Mouse (Mus musculus): ENCODE measurements around the gene Lias. TPM values are rescaled to one million over a fixed set of nuclear protein-coding genes. Genes with fewer than 3 reads are reported as not detected.
A peak's percentile ranks its signal among the peaks of the same experiment; 100 is the strongest.

The Lias gene
- polyA plus RNA-seq, 1 experiment from 2014 or later: 68.9 TPM

- 6% methylated on average over 15 of the region's 15 CpGs for WGBS
- H3K4me1 ChIP-seq: peaks cover 26% of the 10 kb centered on the region
- H3K4me3 ChIP-seq: peak overlapping the region; percentile 87
- H3K9me3 ChIP-seq: no peaks in the 10 kb centered on the region
- no peaks in the 10 kb centered on the region for H3K27me3 ChIP-seq (ENCODE audit: poor library complexity, severe bottlenecking)
- H3K36me3 ChIP-seq (replicated peaks): 0 out of 2 replicates have a peak, but pooled peaks cover 2% of the 10 kb centered on the region
- DNase-seq (ENCODE audit: extremely low spot score, low spot score): no peak
- peak overlapping the region; percentile 85 for H3K27ac ChIP-seq
These were observed 43.4 kb downstream of the Lias start for GRCm38 (mm10) chr5:65434471-65435362.

GRCm38 (mm10) chr5:65435363-65435805, 44.1 kb downstream of the Lias start:
- Histone ChIP-seq H3K9me3 (no peaks in the 10 kb centered on the region), H3K4me3 (peak overlapping the region; percentile 87), H3K4me1 (peaks cover 26% of the 10 kb centered on the region), H3K36me3 (replicated peaks) (0 out of 2 replicates have a peak, but pooled peaks cover 2% of the 10 kb centered on the region), H3K27ac (peak overlapping the region; percentile 85), H3K27me3 (ENCODE audit: poor library complexity, severe bottlenecking) (no peaks in the 10 kb centered on the region)
- no peak for DNase-seq (ENCODE audit: extremely low spot score, low spot score)
- under 1% methylated on average over 47 of the region's 47 CpGs for WGBS

- no peaks in the 10 kb centered on the region for H3K9me3 ChIP-seq
- under 1% methylated on average over 51 of the region's 51 CpGs for WGBS
- peak within 1 kb of the TSS; percentile 87 for H3K4me3 ChIP-seq
- H3K4me1 ChIP-seq: peaks cover 26% of the 10 kb centered on the region
- no peaks in the 10 kb centered on the region for H3K36me3 ChIP-seq (replicated peaks)
- H3K27ac ChIP-seq: peak within 1 kb of the TSS; percentile 85
- no peaks in the 10 kb centered on the region for H3K27me3 ChIP-seq (ENCODE audit: poor library complexity, severe bottlenecking)
- peak; percentile 95 for DNase-seq (ENCODE audit: extremely low spot score, low spot score)
These were observed 44.7 kb downstream of the Lias start, which contains the start of gene Ugdh for GRCm38 (mm10) chr5:65435806-65436561. TSS of gene Ugdh (minus strand) at chr5:65435949.

DNA sequence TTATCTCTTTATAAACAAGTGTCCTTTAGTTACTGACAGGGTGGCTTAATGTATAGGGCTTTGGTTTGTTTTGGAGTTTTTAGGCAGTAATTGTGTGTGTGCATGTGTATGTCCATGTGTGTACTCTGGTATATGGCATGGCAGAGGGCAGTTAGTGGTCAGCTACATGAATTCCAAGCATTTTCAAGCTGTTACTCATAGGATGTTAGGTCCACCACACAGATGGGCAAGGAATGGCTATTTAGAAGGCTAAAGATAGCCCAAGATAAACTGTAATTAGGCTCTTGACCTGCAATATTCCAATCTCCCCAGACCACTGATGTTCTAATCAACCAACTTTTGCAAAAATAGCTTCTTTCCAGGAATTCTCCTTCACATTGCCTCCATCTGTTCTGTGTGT, 46.7 kb downstream of the Lias start:
- Histone ChIP-seq H3K4me3 (no peak overlapping the region), H3K27me3 (ENCODE audit: poor library complexity, severe bottlenecking) (no peaks in the 10 kb centered on the region), H3K4me1 (peaks cover 26% of the 10 kb centered on the region), H3K27ac (no peak overlapping the region), H3K9me3 (no peaks in the 10 kb centered on the region), H3K36me3 (replicated peaks) (no peaks in the 10 kb centered on the region)
- no peak for DNase-seq (ENCODE audit: extremely low spot score, low spot score)

GRCm38 (mm10) chr5:65444981-65445380, 53.7 kb downstream of the Lias start:
- DNase-seq (ENCODE audit: extremely low spot score, low spot score): no peak
- Histone ChIP-seq H3K4me1 (no peaks in the 10 kb centered on the region), H3K9me3 (no peaks in the 10 kb centered on the region), H3K27me3 (ENCODE audit: poor library complexity, severe bottlenecking) (no peaks in the 10 kb centered on the region), H3K27ac (no peak overlapping the region), H3K4me3 (no peak overlapping the region), H3K36me3 (replicated peaks) (no peaks in the 10 kb centered on the region)
- 74% methylated on average over 3 of the region's 6 CpGs for WGBS

DNA sequence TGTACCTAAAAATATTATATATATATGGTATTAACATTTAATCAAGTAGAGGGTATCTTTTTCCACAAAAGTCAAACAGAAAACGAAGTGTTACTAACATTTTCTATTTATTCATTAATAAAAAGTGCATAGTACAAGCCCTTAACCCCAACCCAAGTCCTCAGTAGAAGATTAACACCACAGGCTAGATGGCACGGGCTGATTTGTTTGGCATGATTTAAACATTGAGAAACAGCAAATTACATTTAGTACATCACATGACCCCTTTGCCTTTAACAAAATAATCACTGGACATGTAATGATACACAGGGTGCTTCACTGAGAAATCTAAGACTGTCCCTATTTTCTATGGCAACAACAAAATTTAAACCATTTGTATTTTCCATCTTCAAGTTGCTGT, 55.5 kb downstream of the Lias start:
- H3K4me1 ChIP-seq: no peaks in the 10 kb centered on the region
- no peak overlapping the region for H3K4me3 ChIP-seq
- WGBS: 83% methylated on average over 2 of the region's 2 CpGs
- H3K27ac ChIP-seq: no peak overlapping the region
- no peaks in the 10 kb centered on the region for H3K9me3 ChIP-seq
- DNase-seq (ENCODE audit: extremely low spot score, low spot score): no peak
- H3K36me3 ChIP-seq (replicated peaks): 0 out of 2 replicates have a peak, but pooled peaks cover 5% of the 10 kb centered on the region
- no peaks in the 10 kb centered on the region for H3K27me3 ChIP-seq (ENCODE audit: poor library complexity, severe bottlenecking)

GRCm38 (mm10) chr5:65447826-65448225, 56.5 kb downstream of the Lias start:
- no peak for DNase-seq (ENCODE audit: extremely low spot score, low spot score)
- no peak overlapping the region for H3K4me3 ChIP-seq
- H3K27ac ChIP-seq: no peak overlapping the region
- H3K4me1 ChIP-seq: no peaks in the 10 kb centered on the region
- 0 out of 2 replicates have a peak, but pooled peaks cover 5% of the 10 kb centered on the region for H3K36me3 ChIP-seq (replicated peaks)
- WGBS: 82% methylated on average over 2 of the region's 2 CpGs
- H3K9me3 ChIP-seq: no peaks in the 10 kb centered on the region
- no peaks in the 10 kb centered on the region for H3K27me3 ChIP-seq (ENCODE audit: poor library complexity, severe bottlenecking)

DNA sequence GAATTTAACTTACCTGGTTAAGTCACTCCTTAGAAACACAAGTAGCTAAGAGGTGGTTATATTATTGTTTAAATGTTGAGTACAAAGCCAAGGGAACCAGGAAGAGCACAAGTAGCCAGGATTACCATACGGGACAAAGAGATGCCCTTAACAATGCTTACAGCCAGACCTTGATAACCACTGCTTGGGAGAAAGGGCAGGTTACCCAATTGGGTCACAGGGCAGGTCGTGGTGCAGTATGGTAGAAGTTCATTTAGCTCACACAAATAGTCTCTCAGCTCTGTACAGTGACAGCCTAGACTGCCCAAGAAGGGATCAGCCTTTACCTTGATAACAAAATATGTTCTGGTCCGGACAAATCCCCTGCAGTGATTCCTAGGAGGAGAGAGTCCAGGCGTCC, 57.6 kb downstream of the Lias start:
- Histone ChIP-seq H3K27me3 (ENCODE audit: poor library complexity, severe bottlenecking) (no peaks in the 10 kb centered on the region), H3K4me1 (no peaks in the 10 kb centered on the region), H3K27ac (no peak overlapping the region), H3K36me3 (replicated peaks) (0 out of 2 replicates have a peak, but pooled peaks cover 5% of the 10 kb centered on the region), H3K9me3 (no peaks in the 10 kb centered on the region), H3K4me3 (no peak overlapping the region)
- no peak for DNase-seq (ENCODE audit: extremely low spot score, low spot score)
- WGBS: 83% methylated on average over 4 of the region's 4 CpGs

DNA sequence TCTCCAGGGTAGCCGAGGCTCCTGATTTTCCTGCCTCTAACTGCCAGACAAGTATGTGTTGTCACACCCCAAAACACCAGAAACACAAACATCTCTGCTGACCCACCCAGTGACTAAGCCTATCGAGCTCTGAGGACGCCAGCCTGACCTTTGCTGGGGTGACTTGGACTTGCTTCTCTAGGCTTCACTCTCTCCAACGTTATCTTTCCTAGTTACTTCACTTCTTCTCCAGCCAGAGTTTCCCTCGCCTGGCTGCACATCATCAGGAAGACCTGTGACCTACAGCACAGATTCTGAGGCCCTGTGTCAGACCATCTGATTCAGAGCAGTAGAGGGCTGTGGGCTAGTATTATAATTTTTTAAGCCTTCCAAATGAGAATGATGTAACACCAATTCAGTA, 63.5 kb downstream of the Lias start:
- Histone ChIP-seq H3K4me3 (no peak overlapping the region), H3K4me1 (peaks cover 7% of the 10 kb centered on the region; the same call in 1 of the 2 replicates), H3K9me3 (no peaks in the 10 kb centered on the region), H3K27ac (no peak overlapping the region), H3K27me3 (ENCODE audit: poor library complexity, severe bottlenecking) (no peaks in the 10 kb centered on the region), H3K36me3 (replicated peaks) (0 out of 2 replicates have a peak, but pooled peaks cover 5% of the 10 kb centered on the region)
- 83% methylated on average over 5 of the region's 5 CpGs for WGBS
- DNase-seq (ENCODE audit: extremely low spot score, low spot score): no peak

GRCm38 (mm10) chr5:65457086-65457827, 66.0 kb downstream of the Lias start:
- Histone ChIP-seq H3K27ac (no peak overlapping the region), H3K4me1 (peaks cover 7% of the 10 kb centered on the region; the same call in 1 of the 2 replicates), H3K27me3 (ENCODE audit: poor library complexity, severe bottlenecking) (no peaks in the 10 kb centered on the region), H3K4me3 (no peak overlapping the region), H3K9me3 (no peaks in the 10 kb centered on the region), H3K36me3 (replicated peaks) (no peaks in the 10 kb centered on the region)
- DNase-seq (ENCODE audit: extremely low spot score, low spot score): no peak
- WGBS: 71% methylated on average over 7 of the region's 7 CpGs

GRCm38 (mm10) chr5:65457846-65458245, 66.5 kb downstream of the Lias start:
- H3K27me3 ChIP-seq (ENCODE audit: poor library complexity, severe bottlenecking): no peaks in the 10 kb centered on the region
- no peak for DNase-seq (ENCODE audit: extremely low spot score, low spot score)
- H3K36me3 ChIP-seq (replicated peaks): no peaks in the 10 kb centered on the region
- peaks cover 7% of the 10 kb centered on the region; the same call in 1 of the 2 replicates for H3K4me1 ChIP-seq
- no peak overlapping the region for H3K4me3 ChIP-seq
- H3K9me3 ChIP-seq: no peaks in the 10 kb centered on the region
- 85% methylated on average over 5 of the region's 5 CpGs for WGBS
- no peak overlapping the region for H3K27ac ChIP-seq

DNA sequence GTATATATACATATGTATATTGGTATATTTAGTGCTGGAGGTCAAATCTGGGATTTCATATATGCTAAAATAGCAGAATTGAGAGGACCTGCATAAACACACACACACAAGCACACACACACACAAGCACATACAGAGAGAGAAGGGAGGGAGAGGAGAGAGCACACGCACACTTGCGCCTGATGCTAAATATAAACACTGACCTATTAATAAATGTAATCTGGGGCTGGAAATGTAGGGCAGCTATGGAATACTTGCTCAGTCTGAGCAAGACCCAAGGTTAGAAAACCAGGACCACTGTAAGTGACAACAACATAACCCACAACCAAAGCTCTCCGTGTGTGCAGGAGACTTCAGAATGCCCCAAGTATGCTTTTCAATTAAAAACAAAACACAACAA, 68.2 kb downstream of the Lias start:
- DNase-seq (ENCODE audit: extremely low spot score, low spot score): no peak
- Histone ChIP-seq H3K4me3 (no peak overlapping the region), H3K4me1 (peaks cover 7% of the 10 kb centered on the region; the same call in 1 of the 2 replicates), H3K36me3 (replicated peaks) (no peaks in the 10 kb centered on the region), H3K9me3 (no peaks in the 10 kb centered on the region), H3K27ac (no peak overlapping the region), H3K27me3 (ENCODE audit: poor library complexity, severe bottlenecking) (no peaks in the 10 kb centered on the region)
- WGBS: 93% methylated on average over 3 of the region's 3 CpGs
